Mouse (Mus musculus) stomach, embryonic 16.5 days (tissue): ENCODE measurements around the gene Apbb1. TPM values are rescaled to one million over a fixed set of nuclear protein-coding genes. Genes with fewer than 3 reads are reported as not detected.

Experiments used
- ATAC-seq: fragments of 200-750 bp; cut with Nextera tagmentation; 2 replicates; pipeline ENCODE4 v1.8.0; 2017; ENCODE audit warnings: moderate number of reproducible peaks, moderate TSS enrichment; ENCODE audit not compliant: insufficient read depth, low FRiP score
- H3K27ac ChIP-seq: fragments of 300-500 bp; sonication (generic); 2 replicates; pipeline ENCODE4 v1.5.1; 2014; ENCODE audit warnings: low read length
- H3K27me3 ChIP-seq: fragments of 300-500 bp; sonication (generic); 2 replicates; pipeline ENCODE4 v1.6.1; 2014; ENCODE audit warnings: low read length, control low read depth, mixed read lengths; ENCODE audit not compliant: control insufficient read depth, insufficient read depth
- H3K36me3 ChIP-seq: fragments of 300-500 bp; sonication (generic); 2 replicates; pipeline ENCODE4 v1.6.1; 2014; ENCODE audit warnings: low read length; ENCODE audit not compliant: control insufficient read depth, insufficient read depth
- H3K4me1 ChIP-seq: fragments of 300-500 bp; sonication (generic); 2 replicates; pipeline ENCODE4 v1.6.1; 2014; ENCODE audit warnings: low read length, control low read depth, mixed read lengths; ENCODE audit not compliant: control insufficient read depth, insufficient read depth
- H3K4me2 ChIP-seq: fragments of 300-500 bp; sonication (generic); 2 replicates; pipeline ENCODE4 v1.6.1; 2014; ENCODE audit warnings: low read depth, low read length, mixed read lengths
- H3K4me3 ChIP-seq: fragments of 300-500 bp; sonication (generic); replicated peaks from 2 replicates; pipeline ENCODE4 v1.5.1; 2014; ENCODE audit warnings: mild to moderate bottlenecking, low read length
- H3K9ac ChIP-seq: fragments of 300-500 bp; sonication (generic); 2 replicates; pipeline ENCODE4 v1.6.1; 2014; ENCODE audit warnings: low read length
- H3K9me3 ChIP-seq: fragments of 300-500 bp; sonication (generic); replicated peaks from 2 replicates; pipeline ENCODE4 v1.6.1; 2016; ENCODE audit warnings: low read length, control low read depth; ENCODE audit not compliant: control insufficient read depth
- WGBS: fragments of 180-500 bp; shearing (Covaris S2); extraction: QIAGEN DNeasy Blood & Tissue Kit; methylation state at CpG from one replicate; pipeline ENCODE4 v1.1.7; 2014; 5-methylcytosine and 5-hydroxymethylcytosine counted together
- polyA plus RNA-seq: library from polyadenylated mRNA; unstranded; fragments of >200 nt; fragmentation: Nextera tagmentation; extraction: Ambion mirVana; gene quantifications from 2 replicates; pipeline ENCODE4 v1.2.1, GENCODE M21; 2015

Apbb1 gene
- polyA plus RNA-seq, 1 experiment from 2014 or later: 38.7 TPM

DNA sequence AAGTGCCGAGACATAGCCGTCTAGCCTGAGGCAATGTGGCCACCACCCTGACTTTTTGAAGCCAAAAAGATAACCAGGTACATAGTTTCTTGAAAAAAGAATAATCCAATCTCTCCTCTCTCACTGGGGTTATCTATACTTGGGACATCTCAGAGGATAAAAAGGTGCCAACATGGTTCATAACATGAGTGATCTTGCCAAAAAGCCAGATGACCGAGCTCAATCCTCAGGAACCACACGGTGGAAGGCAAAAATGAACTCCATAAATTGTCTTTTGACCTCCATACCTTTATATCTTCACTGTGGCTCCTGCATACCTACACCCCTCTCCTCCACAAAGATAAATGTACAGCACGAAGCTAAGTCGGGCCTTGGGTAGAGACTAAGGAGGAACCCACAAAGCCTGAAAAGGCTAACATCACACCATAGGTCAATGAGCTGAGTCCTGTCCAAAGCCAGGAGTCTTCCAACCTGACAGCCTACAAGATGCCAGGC is 4.0 kb downstream of the Apbb1 start:
- Histone ChIP-seq H3K27me3 (no peaks in the 10 kb centered on the region), H3K4me2 (no peak overlapping the region), H3K27ac (no peak overlapping the region), H3K9ac (no peak overlapping the region), H3K4me3 (no peak overlapping the region), H3K4me1 (peaks cover 14% of the 10 kb centered on the region), H3K36me3 (no peaks in the 10 kb centered on the region), H3K9me3 (no peaks in the 10 kb centered on the region)
- ATAC-seq: no peak
- 92% methylated on average over 6 of the region's 6 CpGs for WGBS

DNA sequence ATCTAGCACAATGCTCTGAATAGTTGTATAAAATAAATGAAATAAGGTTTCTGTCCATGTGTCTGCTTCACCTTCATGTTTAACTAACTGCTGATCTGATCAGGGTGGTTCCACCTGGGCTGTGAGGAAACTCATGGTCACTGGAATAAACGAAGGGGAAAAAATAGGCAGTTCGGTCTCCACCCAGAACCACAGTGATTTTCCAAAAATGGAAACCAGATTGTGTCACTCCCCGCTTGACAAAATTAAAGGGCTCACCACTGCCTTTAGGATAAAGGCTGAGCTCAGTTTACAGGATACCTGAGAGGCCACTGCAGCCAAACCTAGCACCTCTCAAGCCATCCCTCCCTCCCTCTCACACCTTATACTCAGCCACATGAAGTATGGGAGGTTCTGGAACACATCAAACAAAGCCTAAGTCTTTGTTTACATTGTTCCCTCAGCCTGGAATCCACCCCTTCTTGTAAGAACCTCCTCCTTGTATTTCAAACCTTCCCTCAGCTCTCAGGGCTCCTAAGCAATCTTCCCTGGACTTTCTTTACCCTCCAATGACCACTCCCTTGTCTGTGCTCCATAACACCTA is 5.2 kb downstream of the Apbb1 start:
- Histone ChIP-seq H3K27ac (no peak overlapping the region), H3K4me2 (no peak overlapping the region), H3K9me3 (no peaks in the 10 kb centered on the region), H3K9ac (no peak overlapping the region), H3K4me3 (no peak overlapping the region), H3K27me3 (no peaks in the 10 kb centered on the region), H3K36me3 (no peaks in the 10 kb centered on the region), H3K4me1 (peaks cover 9% of the 10 kb centered on the region)
- 0 out of 2 replicates have a peak, but pooled peaks have one; percentile 15 for ATAC-seq
- WGBS: 56% methylated on average over 3 of the region's 3 CpGs

- Histone ChIP-seq H3K4me2 (no peak overlapping the region), H3K27me3 (no peaks in the 10 kb centered on the region), H3K4me3 (no peak overlapping the region), H3K4me1 (no peaks in the 10 kb centered on the region; the same call in none of the 2 replicates), H3K9me3 (no peaks in the 10 kb centered on the region), H3K27ac (no peak overlapping the region), H3K9ac (no peak overlapping the region), H3K36me3 (no peaks in the 10 kb centered on the region)
- WGBS: 96% methylated on average over 4 of the region's 4 CpGs
- no peak for ATAC-seq
These were observed 6.9 kb downstream of the Apbb1 start for GRCm38 (mm10) chr7:105574537-105574936.

GRCm38 (mm10) chr7:105572949-105573348 is 8.5 kb downstream of the Apbb1 start:
- H3K27me3 ChIP-seq: no peaks in the 10 kb centered on the region
- no peak for ATAC-seq
- H3K27ac ChIP-seq: no peak overlapping the region
- 92% methylated on average over 8 of the region's 8 CpGs for WGBS
- peaks cover 9% of the 10 kb centered on the region for H3K4me1 ChIP-seq
- no peak overlapping the region for H3K4me2 ChIP-seq
- H3K9me3 ChIP-seq: no peaks in the 10 kb centered on the region
- no peaks in the 10 kb centered on the region for H3K36me3 ChIP-seq
- no peak overlapping the region for H3K9ac ChIP-seq
- H3K4me3 ChIP-seq: no peak overlapping the region

- Histone ChIP-seq H3K9me3 (no peaks in the 10 kb centered on the region), H3K36me3 (0 out of 2 replicates have a peak, but pooled peaks cover 5% of the 10 kb centered on the region), H3K27ac (no peak overlapping the region), H3K27me3 (no peaks in the 10 kb centered on the region), H3K9ac (no peak overlapping the region), H3K4me3 (no peak overlapping the region), H3K4me1 (peaks cover 9% of the 10 kb centered on the region), H3K4me2 (no peak overlapping the region)
- ATAC-seq: no peak
- WGBS: 77% methylated on average over 4 of the region's 4 CpGs
These were observed 10.7 kb downstream of the Apbb1 start for GRCm38 (mm10) chr7:105570756-105571155.

DNA sequence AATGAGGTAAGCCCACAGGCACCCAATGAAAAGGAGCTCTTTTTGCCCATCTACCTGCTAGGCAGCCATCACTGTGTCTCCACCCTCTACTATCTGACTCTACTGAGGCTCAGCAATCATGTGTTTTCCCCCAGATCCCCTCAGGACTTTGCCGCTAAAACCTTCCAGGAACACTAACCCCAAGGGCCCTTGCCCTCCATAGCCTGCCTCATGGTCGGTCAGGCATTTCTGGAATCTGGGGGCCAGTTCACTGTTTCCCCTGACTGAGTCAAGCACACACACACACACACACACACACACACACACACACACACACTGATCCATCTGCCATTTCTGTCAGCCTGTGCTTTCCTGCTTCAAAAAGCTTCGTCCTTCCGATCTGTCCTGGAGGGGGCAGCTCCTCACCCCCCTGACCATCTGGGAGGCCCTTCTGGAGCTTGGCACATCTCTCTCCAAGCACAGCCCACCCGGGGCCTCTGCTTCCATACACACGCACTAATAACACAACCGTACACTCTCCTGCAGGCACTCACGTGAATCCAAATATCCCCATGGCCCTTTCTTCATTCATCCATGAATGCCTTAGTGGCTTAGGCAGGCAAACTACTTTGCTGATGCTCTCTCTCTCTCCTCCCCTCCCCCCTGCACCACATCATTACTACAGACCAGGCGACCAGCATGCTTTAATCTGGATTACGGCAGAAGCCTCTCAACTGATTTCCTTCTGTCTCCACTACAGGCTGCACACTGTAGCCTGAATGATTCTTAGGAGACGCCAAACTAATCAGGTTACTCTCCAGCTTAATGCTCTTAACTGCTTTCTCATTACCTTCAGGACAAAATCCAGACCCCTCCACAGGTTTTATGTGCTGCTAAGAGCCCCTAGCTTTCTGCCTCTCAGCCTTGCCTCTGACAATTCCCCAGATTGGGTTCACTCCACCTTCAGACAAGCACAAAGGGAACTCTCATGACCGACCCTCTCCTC is 11.6 kb downstream of the Apbb1 start:
- no peak overlapping the region for H3K4me2 ChIP-seq
- no peak overlapping the region for H3K27ac ChIP-seq
- whole genome bisulfite sequencing: 44% methylated on average over 12 of the region's 12 CpGs
- no peak for ATAC-seq
- 0 out of 2 replicates have a peak, but pooled peaks cover 5% of the 10 kb centered on the region for H3K36me3 ChIP-seq
- no peaks in the 10 kb centered on the region for H3K27me3 ChIP-seq
- no peak overlapping the region for H3K4me3 ChIP-seq
- no peaks in the 10 kb centered on the region for H3K9me3 ChIP-seq
- peaks cover 9% of the 10 kb centered on the region for H3K4me1 ChIP-seq
- H3K9ac ChIP-seq: no peak overlapping the region

DNA sequence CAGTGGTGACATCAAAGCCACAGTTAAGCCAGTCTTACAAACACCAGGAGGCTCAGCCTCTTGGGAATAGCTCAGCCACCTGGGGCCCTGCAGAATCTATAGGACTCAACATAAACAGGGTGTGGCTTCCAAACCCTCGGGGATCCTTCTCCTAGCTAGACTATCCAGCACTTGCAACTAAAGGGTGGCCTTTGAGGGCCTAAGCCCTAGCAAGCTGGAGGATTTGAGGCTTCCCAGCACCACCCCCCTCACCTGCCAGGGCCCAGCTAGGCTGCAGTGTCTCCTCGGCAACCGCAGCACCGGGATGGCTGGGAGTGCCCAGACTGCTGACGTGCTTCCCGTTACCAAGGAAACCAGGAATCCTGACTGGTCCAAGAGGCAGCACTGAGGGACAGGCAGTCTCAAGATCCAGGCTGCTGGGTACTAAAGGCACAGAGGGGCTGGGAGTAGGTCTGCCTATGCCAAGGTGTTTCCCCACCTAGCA is 12.4 kb downstream of the Apbb1 start:
- H3K36me3 ChIP-seq: 0 out of 2 replicates have a peak, but pooled peaks cover 5% of the 10 kb centered on the region

DNA sequence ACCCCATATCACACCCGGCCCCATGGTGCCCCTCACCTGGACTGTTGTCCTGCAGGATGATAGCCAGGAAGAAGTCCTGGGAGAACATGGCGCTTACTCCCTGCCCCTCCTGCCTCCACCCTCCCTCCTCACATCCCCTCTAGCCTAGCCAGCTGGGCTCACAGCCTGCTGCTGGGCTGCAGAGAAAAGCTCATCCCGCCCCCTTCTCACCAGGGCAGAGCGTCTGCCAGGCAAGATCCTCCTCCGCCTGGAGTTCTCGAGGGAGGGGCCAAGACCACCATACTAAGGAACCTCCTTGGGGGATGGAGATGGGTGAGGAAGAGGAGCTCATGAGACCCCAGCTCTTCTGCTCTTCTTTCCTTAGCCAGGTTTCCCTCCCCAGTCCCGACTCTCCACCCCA is 12.9 kb downstream of the Apbb1 start:
- WGBS: 19% methylated on average over 7 of the region's 7 CpGs

More for the DNA sequence above, 12.4 kb downstream of the Apbb1 start:
- H3K4me1 ChIP-seq: peaks cover 9% of the 10 kb centered on the region
- WGBS: 7% methylated on average over 6 of the region's 6 CpGs
- no peak overlapping the region for H3K4me3 ChIP-seq
- peak overlapping the region; percentile 6; the same call in 1 of the 2 replicates for H3K27ac ChIP-seq
- no peak overlapping the region for H3K4me2 ChIP-seq
- H3K27me3 ChIP-seq: no peaks in the 10 kb centered on the region
- no peaks in the 10 kb centered on the region for H3K9me3 ChIP-seq
- H3K9ac ChIP-seq: no peak overlapping the region
- peak; percentile 63; the same call in 1 of the 2 replicates for ATAC-seq

More for the DNA sequence above, 12.9 kb downstream of the Apbb1 start:
- H3K4me2 ChIP-seq: no peak overlapping the region
- H3K27ac ChIP-seq: peak overlapping the region; percentile 6; the same call in 1 of the 2 replicates
- peak; percentile 63 for ATAC-seq
- 0 out of 2 replicates have a peak, but pooled peaks cover 5% of the 10 kb centered on the region for H3K36me3 ChIP-seq
- no peaks in the 10 kb centered on the region for H3K9me3 ChIP-seq
- H3K9ac ChIP-seq: no peak overlapping the region
- H3K4me3 ChIP-seq: no peak overlapping the region
- H3K27me3 ChIP-seq: no peaks in the 10 kb centered on the region
- H3K4me1 ChIP-seq: peaks cover 9% of the 10 kb centered on the region
